Mouse (Mus musculus) ovary, adult 18-20 months (tissue): ENCODE measurements around the gene Speer4f1.
"Not testable (repeated sequence)": the region's sequence is repeated elsewhere in the genome, so short reads cannot be mapped to it uniquely, and the experiment has no call there.

ENCODE experiments used
- DNase-seq: peaks from one replicate; pipeline ENCODE4 v3.0.0; 2022; ENCODE audit warnings: low spot score, mixed read lengths

The Speer4f1 gene

DNA sequence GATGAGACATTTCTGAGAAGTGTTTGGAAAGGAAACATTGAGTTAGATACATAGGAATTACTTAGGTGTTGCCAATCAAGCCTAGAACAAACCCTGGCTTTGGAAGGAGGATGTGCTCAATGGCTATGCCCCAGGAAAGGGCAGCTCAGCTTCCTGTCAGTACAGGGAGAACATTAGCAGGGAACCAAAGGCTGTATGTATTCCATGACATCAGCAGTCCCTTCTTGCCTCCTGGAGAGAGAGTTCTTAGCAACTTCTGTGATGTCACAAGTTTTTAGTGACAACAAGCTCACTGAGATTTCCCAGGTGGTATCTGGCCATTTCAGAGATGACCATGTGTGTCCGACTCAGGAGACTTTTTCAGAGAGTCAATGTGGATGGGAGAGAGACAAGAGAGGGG lies at the start of gene Speer4f1:
Gene Speer4f1, plus strand, starts transcription at position 301 of the 400 bp plus-strand sequence.
- DNase-seq: not testable (repeated sequence)

- DNase-seq: no peak
Measured at GRCm38 (mm10) chr5:17426930-17427329, 49.0 kb upstream of the Speer4f1 start.

DNA sequence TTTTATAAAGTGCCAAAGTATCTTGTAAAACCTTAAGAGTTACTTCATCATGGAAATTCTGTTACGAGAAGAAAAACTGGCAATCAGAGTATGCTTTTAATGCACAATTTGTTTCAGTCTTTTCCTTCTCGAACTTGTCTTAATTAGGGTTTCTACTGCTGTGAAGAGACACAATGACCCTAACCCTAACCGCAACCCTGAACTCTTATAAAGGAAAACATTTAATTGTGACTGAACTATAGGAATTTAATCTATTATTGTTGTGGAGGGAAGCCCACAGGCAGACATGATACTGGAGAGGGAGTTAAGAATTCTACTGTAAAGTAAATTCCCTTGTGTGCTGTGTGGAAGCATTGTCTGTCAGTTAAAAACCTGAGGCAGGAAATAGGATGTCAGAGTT lies 41.2 kb upstream of the Speer4f1 start:
- DNase-seq: no peak

- DNase-seq: no peak
Measured at GRCm38 (mm10) chr5:17436209-17436608, 39.7 kb upstream of the Speer4f1 start.

GRCm38 (mm10) chr5:17439487-17440102 lies 36.3 kb upstream of the Speer4f1 start:
- no peak for DNase-seq

GRCm38 (mm10) chr5:17454059-17454458 lies 21.8 kb upstream of the Speer4f1 start:
- DNase-seq: no peak

GRCm38 (mm10) chr5:17454952-17455586 lies 20.8 kb upstream of the Speer4f1 start:
- no peak for DNase-seq

DNA sequence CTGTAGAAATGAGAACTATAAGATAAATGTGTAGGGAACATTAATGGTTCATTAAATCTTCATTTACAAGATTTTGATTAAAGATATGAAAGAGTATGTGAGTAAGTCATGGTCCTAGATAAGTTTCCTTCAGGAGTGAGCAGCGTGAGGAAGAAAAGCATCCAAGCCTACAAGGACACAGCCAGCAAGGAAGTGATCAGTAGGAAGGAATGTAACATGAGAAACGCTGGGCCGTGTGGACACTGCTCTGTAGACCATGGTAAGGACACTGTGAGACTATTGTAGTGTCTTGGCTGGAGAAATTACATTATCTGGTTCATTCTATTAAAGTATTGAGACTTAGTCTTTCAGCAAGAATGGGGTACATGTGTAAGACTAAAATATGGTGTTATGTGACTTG lies 19.2 kb upstream of the Speer4f1 start:
- no peak for DNase-seq

GRCm38 (mm10) chr5:17468120-17468519 lies 7.8 kb upstream of the Speer4f1 start:
- DNase-seq: not testable (repeated sequence)

DNA sequence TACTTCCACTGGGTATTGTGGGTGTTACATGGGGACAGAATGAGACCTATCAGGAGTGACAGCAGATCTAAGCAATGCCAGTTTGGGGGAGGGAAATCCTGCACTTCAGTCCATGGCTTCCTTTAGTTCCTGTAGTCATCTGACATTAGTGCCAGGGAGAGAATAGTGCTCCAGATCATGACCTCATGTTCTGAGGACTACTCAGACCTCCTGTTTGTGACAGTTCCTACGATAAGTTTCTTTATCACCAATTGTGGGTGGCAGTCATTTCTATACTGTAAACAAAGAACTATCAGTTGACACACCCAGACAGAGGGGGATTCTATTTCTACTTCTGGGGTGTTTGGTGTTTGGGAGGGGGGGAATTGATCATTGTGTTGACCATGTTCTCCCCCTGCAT lies 578 bp downstream of the Speer4f1 start:
- no peak for DNase-seq

DNA sequence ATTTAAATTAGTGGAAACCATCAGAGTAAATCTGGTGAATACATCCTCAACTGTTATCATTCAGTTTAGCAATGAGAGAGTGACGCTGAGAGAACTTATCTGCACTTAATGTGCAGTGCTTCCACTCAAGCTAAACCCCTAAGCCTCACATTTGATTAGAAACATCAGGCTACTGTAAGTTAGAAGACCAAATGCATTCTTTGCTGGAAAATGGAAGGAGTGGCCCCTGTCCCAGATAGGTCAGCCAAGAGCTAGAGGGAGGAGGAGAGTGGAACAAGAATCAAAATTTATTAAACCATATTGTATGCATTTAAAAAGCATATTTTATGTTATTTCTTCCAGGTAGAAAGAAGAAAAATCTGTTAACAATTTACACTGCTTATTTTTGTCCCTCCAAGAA lies 14.0 kb downstream of the Speer4f1 start:
- no peak for DNase-seq

DNA sequence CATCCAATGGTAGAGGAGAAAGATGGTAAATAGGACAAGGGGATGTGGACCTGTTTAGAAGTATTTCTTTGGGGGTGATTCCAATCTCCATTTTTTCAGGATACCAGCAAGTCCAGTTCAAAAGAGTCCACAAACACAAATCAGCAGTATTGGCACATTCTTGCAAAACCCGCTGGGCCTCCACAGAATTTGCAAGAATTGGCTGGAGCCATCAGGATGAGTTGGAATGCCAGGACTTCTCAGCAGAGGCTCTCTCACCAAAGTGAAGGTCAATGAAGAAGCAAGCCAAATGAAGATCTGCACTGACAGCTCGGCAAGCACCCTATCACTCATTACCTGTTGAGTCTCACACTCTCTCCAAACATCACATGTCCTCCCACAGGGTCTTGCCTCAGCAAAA lies 19.7 kb downstream of the Speer4f1 start:
- no peak for DNase-seq

DNA sequence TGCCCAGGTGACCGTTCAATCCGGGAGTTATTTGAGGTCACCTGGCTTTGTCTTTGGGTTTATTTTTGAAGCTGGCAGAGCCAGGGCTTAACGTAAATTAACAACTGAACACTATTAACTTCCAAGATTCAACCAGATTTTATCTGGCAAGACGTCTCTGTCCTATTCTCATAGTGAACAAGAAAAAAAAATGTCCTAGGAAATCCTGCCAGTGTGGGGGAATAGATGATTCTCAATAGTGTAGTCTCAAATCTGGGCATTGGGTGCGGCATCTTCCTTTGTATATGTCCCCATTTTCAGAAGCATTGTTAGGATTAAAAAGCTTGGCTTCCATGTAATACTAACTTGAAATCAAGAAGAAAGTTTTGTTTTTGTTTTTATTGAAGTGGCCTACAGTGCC lies 20.8 kb downstream of the Speer4f1 start:
- DNase-seq: no peak

GRCm38 (mm10) chr5:17499873-17500329 lies 24.0 kb downstream of the Speer4f1 start:
- DNase-seq: no peak

DNA sequence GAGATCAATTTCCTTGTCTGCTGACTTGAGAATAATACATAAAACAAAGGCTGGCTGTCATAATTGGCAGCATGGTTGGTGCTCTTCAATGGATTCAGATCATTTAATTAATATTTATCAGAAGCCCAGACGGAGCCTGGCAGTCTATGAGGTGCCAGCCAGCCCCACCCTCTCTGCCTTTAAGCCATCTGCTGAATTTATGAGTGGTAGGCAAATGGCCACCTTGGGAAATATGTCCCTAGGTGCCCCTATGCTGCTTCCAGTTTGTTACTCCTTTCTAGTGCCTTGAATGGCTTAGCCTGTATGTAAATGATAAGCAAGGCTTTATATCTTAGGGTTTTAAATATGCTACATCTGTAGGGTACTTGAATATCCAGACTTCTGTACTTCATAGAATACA lies 25.0 kb downstream of the Speer4f1 start:
- DNase-seq: no peak

DNA sequence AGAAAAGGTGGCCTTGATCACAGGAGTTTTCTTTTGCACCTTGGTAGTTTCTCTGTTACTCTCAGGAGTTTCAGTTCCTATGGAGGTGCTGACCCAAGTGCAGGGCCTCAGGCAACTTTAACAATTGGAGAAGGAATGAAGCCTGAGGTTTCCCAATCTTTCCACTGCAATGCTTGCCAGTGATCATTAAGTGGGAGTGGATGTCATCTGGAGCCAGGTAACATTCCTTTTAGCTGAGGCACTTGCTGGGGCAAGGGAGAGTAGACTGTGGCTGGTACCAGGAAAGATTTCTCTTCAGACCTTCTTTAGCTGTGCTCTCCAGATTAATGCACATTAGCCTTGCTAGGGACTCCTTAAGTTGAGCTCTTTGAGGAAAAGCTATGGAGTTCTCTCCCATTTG lies 29.6 kb downstream of the Speer4f1 start:
- no peak for DNase-seq

GRCm38 (mm10) chr5:17508038-17508437 lies 32.1 kb downstream of the Speer4f1 start:
- DNase-seq: no peak
